Mouse (Mus musculus) adrenal gland, adult 18-20 months (tissue): ENCODE measurements at regions not wholly inside any gene's neighbourhood (a gene's known extent, or its start where the extent isn't known, plus 50 kb on each side); places are given as distances from the start of the nearest gene placed in this dataset.

Source experiments
- DNase-seq, 2 experiments: peaks; one replicate each; pipeline ENCODE4 v3.0.0; 2021 to 2022; ENCODE audit warnings: low spot score in 2 of 2

DNA sequence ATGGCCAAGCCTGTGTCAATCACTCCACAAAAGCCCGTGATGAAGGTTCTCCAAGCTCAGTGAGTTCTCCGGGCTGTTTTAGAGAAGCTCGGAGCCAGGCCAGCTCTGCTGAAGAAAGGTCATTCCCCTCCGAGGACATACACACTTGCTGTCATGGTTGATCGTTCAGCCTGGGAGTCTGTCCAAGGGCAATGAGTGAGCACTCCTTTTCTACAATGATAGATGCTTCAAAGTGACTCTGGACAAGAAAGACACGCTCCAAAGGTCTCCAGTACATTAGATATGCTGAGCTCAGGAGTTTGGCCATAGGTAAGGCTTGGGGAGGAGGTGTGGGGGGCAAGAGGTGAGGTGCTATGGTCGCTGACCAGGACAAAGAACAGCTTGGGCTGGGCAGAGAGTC lies 66.5 kb upstream of the 1700016C15Rik start:
- DNase-seq = peak in 1 of 2 experiments; percentile 23

DNA sequence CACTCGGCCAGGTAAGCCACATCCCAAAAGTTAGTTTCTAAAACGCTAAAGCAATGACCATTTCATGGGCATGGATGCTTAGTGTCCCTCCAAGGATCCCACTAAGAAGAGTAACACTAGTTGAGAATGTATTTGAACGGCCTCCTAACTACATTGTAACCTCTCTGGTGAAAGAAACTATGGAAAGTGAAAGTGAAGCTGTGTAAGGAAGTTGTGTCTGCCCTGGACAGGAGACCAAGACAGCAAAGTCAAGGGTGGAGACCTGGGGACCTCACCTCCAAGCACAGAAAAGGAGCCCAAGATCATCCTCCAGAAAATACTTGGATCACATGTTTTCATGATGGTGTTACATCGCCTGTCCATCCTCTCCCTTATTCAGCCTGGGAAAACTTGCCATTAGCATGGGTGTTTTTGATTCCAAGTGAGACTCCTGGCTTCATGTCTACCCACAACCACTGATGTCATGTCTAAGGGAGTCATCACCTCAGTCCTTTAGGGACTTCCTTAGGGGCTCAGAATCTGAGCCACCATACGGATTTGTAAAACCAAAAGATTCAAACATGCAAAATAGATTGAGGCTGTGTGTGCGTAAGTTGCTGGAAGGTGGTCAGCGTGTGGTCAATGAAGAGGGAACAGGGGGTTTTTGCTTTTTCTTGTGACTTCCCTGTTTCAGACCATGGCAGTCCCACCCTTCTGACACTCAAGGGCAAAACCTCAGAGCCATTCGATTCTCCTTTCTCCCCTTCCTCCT lies 62.4 kb upstream of the 1700016C15Rik start:
- DNase-seq = no peak

DNA sequence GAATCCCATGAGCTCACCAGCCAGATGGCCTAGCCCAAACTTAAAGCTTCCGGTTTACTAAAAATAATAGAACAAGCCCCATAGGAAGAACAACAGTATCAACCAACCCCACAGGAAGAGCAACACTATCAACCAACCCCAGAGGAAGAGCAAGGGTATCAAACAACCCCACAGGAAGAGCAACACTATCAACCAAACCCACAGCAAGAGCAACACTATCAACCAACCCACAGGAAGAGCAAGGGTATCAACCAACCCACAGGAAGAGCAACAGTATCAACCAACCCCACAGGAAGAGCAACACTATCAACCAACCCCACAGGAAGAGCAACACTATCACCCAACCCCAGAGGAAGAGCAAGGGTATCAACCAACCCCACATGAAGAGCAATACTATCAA lies 59.0 kb upstream of the 1700016C15Rik start:
- no peak for DNase-seq

DNA sequence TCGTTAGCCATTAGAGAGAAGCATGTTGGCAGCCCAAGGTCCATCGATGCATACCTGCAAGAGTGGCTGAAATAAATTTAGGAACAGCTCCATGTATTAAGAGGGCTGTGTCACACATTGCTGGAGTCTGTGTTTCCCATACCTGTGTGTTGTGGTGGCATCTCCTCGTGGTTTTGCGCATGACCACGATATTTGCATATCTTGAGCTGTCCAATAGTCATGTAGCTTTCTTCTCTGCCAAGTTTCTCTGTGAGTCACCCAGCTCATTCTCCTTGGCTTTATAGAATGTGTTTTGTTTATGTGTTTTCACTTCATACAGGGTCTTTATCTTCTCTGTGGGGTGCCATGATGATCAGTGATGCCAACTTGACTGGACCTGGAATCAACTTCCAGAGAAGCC lies 53.0 kb upstream of the 1700016C15Rik start:
- DNase-seq = no peak

DNA sequence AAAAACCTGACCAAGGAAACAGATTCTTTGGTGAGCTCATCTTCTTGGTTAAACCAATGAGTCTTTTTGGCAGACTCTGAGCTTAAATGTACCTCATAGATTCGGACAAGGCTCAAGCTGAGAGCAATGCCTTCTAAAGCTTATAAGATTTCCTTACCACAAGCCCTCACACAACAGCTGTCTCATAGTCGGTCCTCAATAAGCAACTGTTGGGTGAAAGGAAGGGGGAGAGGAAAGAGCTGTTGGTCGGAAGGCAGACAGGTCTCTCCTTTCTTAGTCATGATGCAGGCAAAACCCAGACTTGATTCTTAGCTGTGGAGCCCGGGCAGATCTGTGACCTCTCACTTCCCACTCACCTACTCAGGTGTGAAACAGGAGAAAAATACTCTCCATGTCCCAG lies 50.8 kb upstream of the 1700016C15Rik start:
- no peak for DNase-seq
